Mouse (Mus musculus) heart, adult 2 months (tissue): ENCODE measurements around the gene Scamp3.

Source experiments
- CTCF ChIP-seq: fragments of 200-600 bp; IDR thresholded peaks from 2 replicates; pipeline ENCODE4 v1.8.1; 2022; ENCODE audit warnings: antibody characterized with exemption, mild to moderate bottlenecking, moderate library complexity
- EP300 ChIP-seq: fragments of 200-500 bp; IDR thresholded peaks from 2 replicates; pipeline ENCODE4 v1.6.1; 2011; ENCODE audit warnings: low read depth, low read length, control low read depth; ENCODE audit not compliant: insufficient read depth
- POLR2A ChIP-seq: fragments of 200-500 bp; IDR thresholded peaks from 2 replicates; pipeline ENCODE4 v1.6.1; 2011; ENCODE audit warnings: mild to moderate bottlenecking, low read depth, low read length, control low read depth; ENCODE audit not compliant: insufficient read depth

DNA sequence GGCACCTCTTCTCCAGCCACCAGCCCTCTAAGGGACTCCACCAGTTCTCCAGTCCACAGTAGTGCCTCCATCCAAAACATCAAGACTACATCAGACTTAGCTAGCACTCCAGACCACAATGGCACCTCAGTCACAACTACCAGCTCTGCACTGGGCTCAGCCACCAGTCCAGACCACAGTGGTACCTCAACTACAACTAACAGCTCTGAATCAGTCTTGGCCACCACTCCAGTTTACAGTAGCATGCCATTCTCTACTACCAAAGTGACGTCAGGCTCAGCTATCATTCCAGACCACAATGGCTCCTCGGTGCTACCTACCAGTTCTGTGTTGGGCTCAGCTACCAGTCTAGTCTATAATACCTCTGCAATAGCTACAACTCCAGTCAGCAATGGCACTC is 53.3 kb downstream of the Scamp3 start:
- no peak for TF ChIP-seq CTCF
- no peak for TF ChIP-seq POLR2A
- no peak for TF ChIP-seq EP300
